Mouse (Mus musculus): Measurements from ENCODE around the gene Vmn1r67. TPM values are rescaled to one million over a fixed set of nuclear protein-coding genes. Genes with fewer than 3 reads are reported as not detected.

Gene Vmn1r67
- polyA plus RNA-seq (2014; fragmentation: Nextera tagmentation; extraction: Ambion mirVana): not detected in 2 replicates

DNA sequence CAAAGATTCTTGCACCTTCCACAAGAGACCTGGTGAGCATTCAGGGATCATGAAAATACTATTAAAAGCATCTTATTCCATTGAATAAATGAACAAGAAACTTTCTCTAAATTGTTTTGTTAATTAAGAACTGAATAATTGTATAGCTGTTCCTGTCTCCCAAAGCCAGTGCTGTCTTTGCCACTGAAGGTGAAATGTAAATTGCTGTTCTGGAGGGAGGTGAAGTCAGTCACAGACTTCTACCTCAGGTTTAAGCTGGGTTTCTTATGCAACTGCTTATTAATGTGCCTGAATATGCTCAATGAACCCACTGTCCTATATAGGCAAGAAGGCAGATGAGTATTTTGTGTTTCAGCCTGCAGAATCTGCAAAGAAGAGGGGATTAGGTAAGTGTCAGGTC lies at the start of gene Vmn1r67:
Gene Vmn1r67 (plus strand): TSS at position 301 of the 400 bp plus-strand sequence.
- H3K4me1 ChIP-seq (ENCODE audit: control insufficient read depth, insufficient read depth, low read length): no peaks in the 10 kb centered on the region
- no peak within 1 kb of the TSS for H3K4me3 ChIP-seq (ENCODE audit: low read depth, low read length)
- H3K9ac ChIP-seq (replicated peaks; ENCODE audit: low read depth, low read length): no peak within 1 kb of the TSS
- H3K36me3 ChIP-seq (ENCODE audit: control insufficient read depth, insufficient read depth, low read length): no peaks in the 10 kb centered on the region
- no peak within 1 kb of the TSS for H3K27ac ChIP-seq (ENCODE audit: low read depth, low read length)
- no peak within 1 kb of the TSS for H3K4me2 ChIP-seq (ENCODE audit: low read depth, low read length)
- no peaks in the 10 kb centered on the region for H3K27me3 ChIP-seq (ENCODE audit: control insufficient read depth, insufficient read depth, low read length)
- ATAC-seq (ENCODE audit: low read depth): no peak
- H3K9me3 ChIP-seq (ENCODE audit: control insufficient read depth, low read length): no peaks in the 10 kb centered on the region

GRCm38 (mm10) chr7:10458166-10458565 lies 15.0 kb downstream of the Vmn1r67 start:
- 77% methylated on average over 3 of the region's 3 CpGs for WGBS
- H3K9me3 ChIP-seq (ENCODE audit: control insufficient read depth, low read length): 0 out of 2 replicates have a peak, but pooled peaks cover 3% of the 10 kb centered on the region
- H3K4me2 ChIP-seq (ENCODE audit: low read depth, low read length): no peak overlapping the region
- H3K4me1 ChIP-seq (ENCODE audit: control insufficient read depth, insufficient read depth, low read length): no peaks in the 10 kb centered on the region
- no peak for ATAC-seq (ENCODE audit: low read depth)
- H3K36me3 ChIP-seq (ENCODE audit: control insufficient read depth, insufficient read depth, low read length): no peaks in the 10 kb centered on the region
- no peak overlapping the region for H3K9ac ChIP-seq (replicated peaks; ENCODE audit: low read depth, low read length)
- no peaks in the 10 kb centered on the region for H3K27me3 ChIP-seq (ENCODE audit: control insufficient read depth, insufficient read depth, low read length)
- H3K27ac ChIP-seq (ENCODE audit: low read depth, low read length): no peak overlapping the region
- no peak overlapping the region for H3K4me3 ChIP-seq (ENCODE audit: low read depth, low read length)

DNA sequence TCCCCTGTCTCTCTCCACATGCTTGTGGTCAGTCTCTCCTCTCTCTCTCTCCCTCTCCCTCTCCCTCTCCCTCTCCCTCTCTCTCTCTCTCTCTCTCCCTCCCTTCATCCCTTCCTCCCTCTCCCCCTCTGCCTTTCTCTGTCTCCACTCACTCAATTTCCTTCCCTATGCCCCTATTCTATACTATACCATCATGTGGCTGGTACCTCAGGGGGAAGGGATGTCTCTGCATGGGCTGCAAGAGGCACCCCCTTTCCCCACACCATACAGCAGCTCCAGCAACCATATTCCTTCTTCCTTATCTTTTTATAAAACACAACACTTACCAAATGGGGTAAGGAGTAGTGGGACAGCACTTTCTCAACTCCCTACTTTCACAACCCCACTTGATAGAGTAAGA lies 36.7 kb downstream of the Vmn1r67 start:
- no peak for ATAC-seq (ENCODE audit: low read depth)
- H3K4me2 ChIP-seq (ENCODE audit: low read depth, low read length): no peak overlapping the region
- H3K4me1 ChIP-seq (ENCODE audit: control insufficient read depth, insufficient read depth, low read length): no peaks in the 10 kb centered on the region
- no peaks in the 10 kb centered on the region for H3K36me3 ChIP-seq (ENCODE audit: control insufficient read depth, insufficient read depth, low read length)
- no peak overlapping the region for H3K27ac ChIP-seq (ENCODE audit: low read depth, low read length)
- H3K9ac ChIP-seq (replicated peaks; ENCODE audit: low read depth, low read length): no peak overlapping the region
- H3K9me3 ChIP-seq (ENCODE audit: control insufficient read depth, low read length): no peaks in the 10 kb centered on the region
- no peaks in the 10 kb centered on the region for H3K27me3 ChIP-seq (ENCODE audit: control insufficient read depth, insufficient read depth, low read length)
- no peak overlapping the region for H3K4me3 ChIP-seq (ENCODE audit: low read depth, low read length)

GRCm38 (mm10) chr7:10480588-10481233 lies 37.6 kb downstream of the Vmn1r67 start:
- H3K4me1 ChIP-seq (ENCODE audit: control insufficient read depth, insufficient read depth, low read length): no peaks in the 10 kb centered on the region
- H3K9ac ChIP-seq (replicated peaks; ENCODE audit: low read depth, low read length): 0 out of 2 replicates have a peak overlapping the region, but pooled peaks have one; percentile 11
- no peaks in the 10 kb centered on the region for H3K36me3 ChIP-seq (ENCODE audit: control insufficient read depth, insufficient read depth, low read length)
- peak; percentile 76; the same call in 1 of the 2 replicates for ATAC-seq (ENCODE audit: low read depth)
- peak overlapping the region; percentile 10; the same call in 1 of the 2 replicates for H3K4me3 ChIP-seq (ENCODE audit: low read depth, low read length)
- H3K27me3 ChIP-seq (ENCODE audit: control insufficient read depth, insufficient read depth, low read length): no peaks in the 10 kb centered on the region
- no peaks in the 10 kb centered on the region for H3K9me3 ChIP-seq (ENCODE audit: control insufficient read depth, low read length)
- H3K27ac ChIP-seq (ENCODE audit: low read depth, low read length): no peak overlapping the region
- peak overlapping the region; percentile 20; the same call in 1 of the 2 replicates for H3K4me2 ChIP-seq (ENCODE audit: low read depth, low read length)
- WGBS: 61% methylated on average over 18 of the region's 18 CpGs

- Histone ChIP-seq H3K9me3 (ENCODE audit: control insufficient read depth, low read length) (no peaks in the 10 kb centered on the region), H3K9ac (replicated peaks; ENCODE audit: low read depth, low read length) (peak within 1 kb of the TSS; percentile 88), H3K36me3 (ENCODE audit: control insufficient read depth, insufficient read depth, low read length) (peaks cover 20% of the 10 kb centered on the region; the same call in 1 of the 2 replicates), H3K27ac (ENCODE audit: low read depth, low read length) (peak within 1 kb of the TSS; percentile 34; the same call in 1 of the 2 replicates), H3K4me3 (ENCODE audit: low read depth, low read length) (peak within 1 kb of the TSS; percentile 76), H3K27me3 (ENCODE audit: control insufficient read depth, insufficient read depth, low read length) (no peaks in the 10 kb centered on the region), H3K4me2 (ENCODE audit: low read depth, low read length) (peak within 1 kb of the TSS; percentile 89), H3K4me1 (ENCODE audit: control insufficient read depth, insufficient read depth, low read length) (peaks cover 9% of the 10 kb centered on the region)
- peak; percentile 99 for ATAC-seq (ENCODE audit: low read depth)
- WGBS: 2% methylated on average over 33 of the region's 33 CpGs
Observed at GRCm38 (mm10) chr7:10494786-10495521, 51.8 kb downstream of the Vmn1r67 start, which contains the start of gene Zik1. Gene Zik1, minus strand, starts transcription at chr7:10495394.

DNA sequence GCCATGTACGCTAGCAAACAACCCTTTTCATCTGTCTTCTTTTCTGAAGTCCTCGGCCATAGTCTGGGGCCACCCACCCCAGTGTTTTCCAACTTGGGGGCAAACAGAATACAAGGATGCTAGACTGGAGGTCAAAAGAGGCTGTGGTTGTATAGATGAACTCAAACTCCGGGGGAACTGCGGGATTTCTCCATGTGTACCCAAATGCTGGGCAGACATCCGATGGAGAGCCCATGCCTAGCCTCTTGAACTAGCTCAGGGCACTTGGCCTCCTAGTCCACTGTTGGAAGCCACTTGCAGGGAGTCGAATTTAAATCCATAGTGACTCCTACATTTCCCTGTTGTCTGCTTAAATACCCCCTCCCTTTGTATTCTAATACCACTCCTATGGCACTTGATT lies 52.4 kb downstream of the Vmn1r67 start:
- 43% methylated on average over 6 of the region's 6 CpGs for WGBS
- no peak; the same call in 1 of the 2 replicates for ATAC-seq (ENCODE audit: low read depth)
- H3K4me1 ChIP-seq (ENCODE audit: control insufficient read depth, insufficient read depth, low read length): peaks cover 9% of the 10 kb centered on the region
- no peaks in the 10 kb centered on the region for H3K9me3 ChIP-seq (ENCODE audit: control insufficient read depth, low read length)
- no peaks in the 10 kb centered on the region for H3K27me3 ChIP-seq (ENCODE audit: control insufficient read depth, insufficient read depth, low read length)
- H3K27ac ChIP-seq (ENCODE audit: low read depth, low read length): no peak overlapping the region
- H3K36me3 ChIP-seq (ENCODE audit: control insufficient read depth, insufficient read depth, low read length): peaks cover 14% of the 10 kb centered on the region; the same call in 1 of the 2 replicates
- peak overlapping the region; percentile 88 for H3K9ac ChIP-seq (replicated peaks; ENCODE audit: low read depth, low read length)
- H3K4me3 ChIP-seq (ENCODE audit: low read depth, low read length): peak overlapping the region; percentile 76
- H3K4me2 ChIP-seq (ENCODE audit: low read depth, low read length): peak overlapping the region; percentile 44; the same call in 1 of the 2 replicates

Other genes with a start within 250 kb of the Vmn1r67 start
- not detected in 2 replicates for gene Vmn1r66, start 165.3 kb upstream of the Vmn1r67 start, polyA plus RNA-seq (2014; fragmentation: Nextera tagmentation; extraction: Ambion mirVana)
- gene Zik1, start 52.1 kb downstream of the Vmn1r67 start, polyA plus RNA-seq (2014; fragmentation: Nextera tagmentation; extraction: Ambion mirVana): 33.9 and 43.4 TPM in 2 replicates
- gene Vmn1r68, start 115.2 kb downstream of the Vmn1r67 start, polyA plus RNA-seq (2014; fragmentation: Nextera tagmentation; extraction: Ambion mirVana): not detected in 2 replicates
- not detected in 2 replicates for gene Vmn1r69, start 170.3 kb downstream of the Vmn1r67 start, polyA plus RNA-seq (2014; fragmentation: Nextera tagmentation; extraction: Ambion mirVana)
- not detected in 2 replicates for gene Vmn1r70, start 188.2 kb downstream of the Vmn1r67 start, polyA plus RNA-seq (2014; fragmentation: Nextera tagmentation; extraction: Ambion mirVana)
- gene Nlrp4b, start 244.5 kb downstream of the Vmn1r67 start, polyA plus RNA-seq (2014; fragmentation: Nextera tagmentation; extraction: Ambion mirVana): not detected in 2 replicates